Comparison of ENCODE assay signal across 10 mouse cellular contexts in the genomic region with DNA sequence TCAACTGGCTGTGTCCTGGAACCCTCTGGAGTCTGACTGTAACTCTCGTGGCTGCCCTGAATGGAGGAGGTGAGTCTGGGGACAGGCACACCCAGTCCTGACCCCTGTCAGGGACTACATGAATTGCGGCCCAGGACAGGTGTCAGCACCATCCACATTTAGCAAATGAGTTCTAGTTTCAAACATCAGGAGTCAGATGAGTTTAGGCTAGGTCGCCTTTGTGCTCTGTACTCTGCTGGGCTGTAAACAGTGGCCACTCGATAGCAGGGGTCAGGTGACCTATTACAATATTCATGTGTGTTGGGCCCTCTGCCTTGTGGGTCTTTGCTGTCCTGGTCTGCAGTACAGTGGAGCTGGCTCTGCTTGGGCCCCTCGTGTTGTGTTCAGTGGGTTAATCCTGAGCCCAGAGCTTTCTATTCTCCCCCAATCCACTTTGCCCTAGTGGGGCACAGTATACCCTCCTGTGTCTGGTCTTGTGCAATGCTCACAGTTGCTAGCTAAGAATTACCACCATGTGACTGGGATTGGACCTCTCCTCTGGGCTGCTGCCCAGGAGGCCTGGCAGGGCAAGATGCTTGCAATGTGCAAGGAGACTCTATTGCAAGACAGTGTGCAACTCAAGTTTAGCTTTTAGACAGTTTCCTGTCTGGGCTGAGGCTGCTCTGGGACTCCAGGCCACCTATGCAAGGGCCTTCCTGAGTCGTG. TPM values are rescaled to one million over a fixed set of nuclear protein-coding genes. Genes with fewer than 3 reads are reported as not detected.
DNase-seq lines count a peak whose midpoint lies in the region; TF ChIP-seq lines count a peak whose summit lies in the region.
"Had no signal": no experiment of that assay in that cellular context is flagged by ENCODE, and none has a peak within 500 bp of the region (broad histone marks: within the 10 kb centered on the region; RNA-seq: fewer than 3 reads in every experiment).

No protein-coding gene starts in this region.

- H3K4me1 ChIP-seq in liver, adult 2 months (ENCODE audit: control insufficient read depth, insufficient read depth, low read length) = peaks cover 8% of the 10 kb centered on the region

- peak overlapping the region; percentile 18; the same call in 1 of the 2 replicates for H3K9ac ChIP-seq in liver, adult 2 months (ENCODE audit: low read depth, low read length)
- H3K9ac ChIP-seq: forebrain, embryonic 15.5 days had no signal

- peak; percentile 91 for DNase-seq in liver, adult 2 months (ENCODE audit: extremely low read depth, low read depth, low spot score)
- DNase-seq in liver = no peak
- DNase-seq in gastrocnemius, adult 8-10 months (ENCODE audit: low spot score in 2 of 2) = peak; percentile 70 to 82
- peak; percentile 28 for DNase-seq in kidney, postnatal 14 days
- DNase-seq in lung, postnatal 4 days = peak; percentile 40 to 77
- DNase-seq in cerebellum, postnatal 4 days (ENCODE audit: low spot score in 2 of 2) = no peak
- no peak for DNase-seq in right cerebral cortex, postnatal 36 days (ENCODE audit: low spot score in 2 of 2)
- no peak for DNase-seq in frontal cortex, postnatal 14 days (ENCODE audit: low spot score in 2 of 2)

- H3K79me2 ChIP-seq in liver, adult 2 months (ENCODE audit: control insufficient read depth, insufficient read depth, low read length) = no peaks in the 10 kb centered on the region

- H3K4me3 ChIP-seq in liver, adult 2 months (ENCODE audit: insufficient read depth, low read depth, low read length) = no peak overlapping the region
- H3K4me3 ChIP-seq: forebrain, embryonic 15.5 days had no signal

- H3K27ac ChIP-seq in liver, adult 2 months (replicated peaks; ENCODE audit: insufficient read depth, low read depth, low read length) = peak overlapping the region; percentile 93
- H3K27ac ChIP-seq: forebrain, embryonic 15.5 days had no signal

- WGBS in liver, adult 2 months = 18% methylated on average over 6 of the region's 6 CpGs

- H3K27me3 ChIP-seq in liver, adult 2 months (ENCODE audit: control insufficient read depth, insufficient read depth, low read length) = no peaks in the 10 kb centered on the region
- H3K27me3 ChIP-seq: forebrain, embryonic 15.5 days had no signal

- 0 out of 2 replicates have a peak, but pooled peaks have one; percentile 7 for TF ChIP-seq CTCF in liver, adult 2 months (IDR thresholded peaks at IDR 0.05; ENCODE audit: low read depth, low read length)

- TF ChIP-seq POLR2A in liver, adult 2 months (IDR thresholded peaks at IDR 0.05; ENCODE audit: extremely low read depth, insufficient read depth, low read length) = no peak

- no peaks in the 10 kb centered on the region for H3K36me3 ChIP-seq in liver, adult 2 months (ENCODE audit: control insufficient read depth, insufficient read depth, low read length)
- H3K36me3 ChIP-seq: forebrain, embryonic 15.5 days had no signal

RNA-seq across cellular contexts. Expression of a gene that starts 25.8 kb away (rescaled TPM):
- total RNA-seq in liver, adult 2 months (2014; rRNA removed) = not detected in 2 replicates
- polyA plus RNA-seq in liver, adult 2 months (2012; rRNA removed) = not detected in 2 replicates
- not detected for total RNA-seq in gastrocnemius, adult 8-10 months (2022)
- polyA plus RNA-seq: forebrain, embryonic 15.5 days; limb, embryonic 11.5 days had no signal

RNA-seq across cellular contexts. Expression of a gene that starts 44.7 kb away (rescaled TPM):
- total RNA-seq in liver, adult 2 months (2014; rRNA removed) = 53.5 and 57.1 TPM in 2 replicates
- 40.4 and 42.7 TPM in 2 replicates for polyA plus RNA-seq in liver, adult 2 months (2012; rRNA removed)
- 10 to 100 TPM; 52.9 to 72.0 (median 65.9) TPM for total RNA-seq in gastrocnemius, adult 8-10 months (2022)

Comparison
In these comparisons a context has a peak if more than half of its experiments do, and no peak if none do; other contexts are left out.
1. DNase-seq: peak in liver, adult 2 months (single experiment), gastrocnemius, adult 8-10 months (2 of 2), kidney, postnatal 14 days (single experiment) and lung, postnatal 4 days (2 of 2); none in liver (single experiment), cerebellum, postnatal 4 days (0 of 2), right cerebral cortex, postnatal 36 days (0 of 2) and frontal cortex, postnatal 14 days (0 of 2).